Mouse (Mus musculus) megakaryocyte, embryonic 14.5 days (primary cell): ENCODE data around the gene Kcnn4.

Experiments
- FLI1 ChIP-seq: IDR thresholded peaks from 2 replicates; pipeline ENCODE4 v1.6.1; 2012; ENCODE audit warnings: low read length, inconsistent platforms, mixed read lengths
- GATA1 ChIP-seq: IDR thresholded peaks from 3 replicates; pipeline ENCODE4 v1.6.1; 2012; ENCODE audit warnings: mixed read lengths, low read length, inconsistent platforms, borderline replicate concordance

GRCm38 (mm10) chr7:24372786-24373185 lies 2.7 kb downstream of the Kcnn4 start:
- TF ChIP-seq GATA1 (no peak), FLI1 (no peak)
